Mouse (Mus musculus): Measurements from ENCODE around the gene Armc8.

DNA sequence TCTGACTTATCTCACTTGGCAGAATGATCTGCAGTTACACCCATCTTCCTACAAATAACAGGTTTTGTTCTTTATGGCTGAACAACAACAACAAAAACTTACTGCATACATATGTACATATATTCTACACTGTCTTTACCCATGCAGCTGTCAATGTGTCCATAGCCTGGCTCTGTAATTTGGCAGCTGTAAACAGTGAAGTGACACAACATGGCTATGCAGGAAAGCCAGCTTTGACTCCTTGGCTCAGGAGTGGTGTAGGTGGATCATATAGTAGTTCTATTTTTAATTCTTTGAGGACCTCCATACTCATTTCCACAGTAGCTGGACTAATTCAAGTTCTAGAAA, 9.2 kb downstream of the Armc8 start:
- TF ChIP-seq CTCF (IDR thresholded peaks at IDR 0.05; ENCODE audit: insufficient read depth, low read length), result no peak
- TF ChIP-seq POLR2A (IDR thresholded peaks at IDR 0.05; ENCODE audit: borderline replicate concordance, extremely low read depth, low read depth, low read length), result no peak
